Mouse (Mus musculus) macrophage (primary cell): ENCODE results near the gene Gse1. TPM values are rescaled to one million over a fixed set of nuclear protein-coding genes. Genes with fewer than 3 reads are reported as not detected.

Source experiments
- H3K27ac ChIP-seq: fragments of 350-480 bp; formaldehyde crosslinking; 2 replicates; pipeline ENCODE4 v1.9.0; 2021
- H3K36me3 ChIP-seq: fragments of 350-480 bp; formaldehyde crosslinking; 2 replicates; pipeline ENCODE4 v1.9.0; 2021; ENCODE audit errors: inconsistent target
- H3K4me3 ChIP-seq: fragments of 350-480 bp; formaldehyde crosslinking; 2 replicates; pipeline ENCODE4 v1.9.0; 2021; ENCODE audit errors: inconsistent target
- H3K79me2 ChIP-seq: fragments of 350-480 bp; formaldehyde crosslinking; 2 replicates; pipeline ENCODE4 v1.9.0; 2021; ENCODE audit errors: inconsistent target
- whole genome bisulfite sequencing: methylation state at CpG from one replicate; pipeline ENCODE4 v1.1.7; 2026; ENCODE audit warnings: inconsistent platforms; ENCODE audit not compliant: missing documents; 5-methylcytosine and 5-hydroxymethylcytosine counted together
- polyA plus RNA-seq: library from polyadenylated mRNA; stranded (reverse); fragments of 250-400 nt; gene quantifications from 3 replicates; pipeline ENCODE4 v1.2.4, GENCODE M21; 2018; ENCODE audit warnings: inconsistent platforms

Gse1 gene
- polyA plus RNA-seq, 1 experiment from 2014 or later = 10.8 TPM

DNA sequence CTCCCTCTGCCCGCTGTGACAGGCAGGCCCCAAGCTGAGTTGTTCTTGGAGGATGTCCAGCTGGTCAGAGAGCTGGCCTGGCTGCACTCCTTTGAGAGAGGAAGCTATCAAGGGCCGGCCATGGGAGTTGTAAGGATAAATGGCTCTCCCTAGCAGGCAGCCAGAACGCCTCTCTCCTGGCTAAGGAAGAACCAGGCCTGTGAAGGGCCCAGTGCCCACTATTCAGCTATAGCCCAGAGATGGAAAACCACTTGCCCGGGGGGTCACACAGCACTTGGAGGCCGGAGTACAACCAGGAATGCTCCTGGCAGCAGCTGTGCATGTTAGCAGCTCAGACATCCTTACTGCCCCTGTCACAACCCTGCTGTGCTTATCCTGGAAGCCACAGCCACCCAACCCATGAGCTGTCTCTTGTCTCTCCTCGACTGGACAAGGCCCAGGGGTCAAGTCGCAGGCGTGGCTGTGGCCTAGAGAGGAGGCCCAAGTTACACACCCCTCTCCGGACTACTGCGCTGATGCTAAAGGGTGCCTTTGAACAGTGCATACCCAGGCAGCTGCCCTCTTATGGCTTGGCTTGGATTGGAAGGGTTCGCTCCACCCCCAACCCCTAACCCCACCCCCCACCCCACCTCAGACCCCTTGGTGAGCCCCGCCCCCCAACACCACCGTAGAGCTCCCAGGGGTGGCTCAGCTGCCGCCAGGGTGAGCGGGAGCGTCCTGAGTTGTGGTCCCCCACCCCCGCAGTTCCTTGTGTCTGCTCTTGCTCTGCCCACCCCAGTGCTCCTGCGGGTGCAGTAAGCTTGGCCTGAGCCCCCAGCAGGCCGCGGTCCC is 276.2 kb downstream of the Gse1 start:
- H3K4me3 ChIP-seq = no peak overlapping the region
- H3K79me2 ChIP-seq = peaks cover 42% of the 10 kb centered on the region; the same call in 1 of the 2 replicates
- no peak overlapping the region for H3K27ac ChIP-seq
- 61% methylated on average over 15 of the region's 20 CpGs for WGBS
- no peaks in the 10 kb centered on the region for H3K36me3 ChIP-seq

DNA sequence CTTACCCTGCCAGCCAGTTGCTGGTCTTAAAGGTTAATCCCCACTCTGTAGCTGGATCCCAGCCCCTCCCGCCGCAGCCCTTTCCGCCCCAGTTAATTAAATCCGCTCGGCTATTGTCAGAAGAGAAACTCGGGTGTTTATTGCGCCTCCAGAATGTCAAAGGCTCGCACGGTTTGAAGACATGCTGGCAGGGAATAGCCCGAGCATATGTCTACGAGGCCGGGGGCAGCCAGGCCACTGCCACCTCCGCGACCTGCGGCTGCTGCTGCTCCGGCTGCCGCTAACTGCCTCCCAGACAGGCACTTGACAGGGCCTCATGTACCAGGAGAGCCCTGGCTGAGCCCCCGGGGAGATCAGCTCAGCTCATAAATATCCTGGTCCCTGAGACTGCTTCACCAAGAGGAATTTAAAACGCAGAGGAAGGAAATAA is 276.8 kb downstream of the Gse1 start:
- no peaks in the 10 kb centered on the region for H3K36me3 ChIP-seq
- WGBS = 58% methylated on average over 19 of the region's 19 CpGs
- no peak overlapping the region for H3K27ac ChIP-seq
- H3K4me3 ChIP-seq = no peak overlapping the region
- peaks cover 36% of the 10 kb centered on the region; the same call in 1 of the 2 replicates for H3K79me2 ChIP-seq

DNA sequence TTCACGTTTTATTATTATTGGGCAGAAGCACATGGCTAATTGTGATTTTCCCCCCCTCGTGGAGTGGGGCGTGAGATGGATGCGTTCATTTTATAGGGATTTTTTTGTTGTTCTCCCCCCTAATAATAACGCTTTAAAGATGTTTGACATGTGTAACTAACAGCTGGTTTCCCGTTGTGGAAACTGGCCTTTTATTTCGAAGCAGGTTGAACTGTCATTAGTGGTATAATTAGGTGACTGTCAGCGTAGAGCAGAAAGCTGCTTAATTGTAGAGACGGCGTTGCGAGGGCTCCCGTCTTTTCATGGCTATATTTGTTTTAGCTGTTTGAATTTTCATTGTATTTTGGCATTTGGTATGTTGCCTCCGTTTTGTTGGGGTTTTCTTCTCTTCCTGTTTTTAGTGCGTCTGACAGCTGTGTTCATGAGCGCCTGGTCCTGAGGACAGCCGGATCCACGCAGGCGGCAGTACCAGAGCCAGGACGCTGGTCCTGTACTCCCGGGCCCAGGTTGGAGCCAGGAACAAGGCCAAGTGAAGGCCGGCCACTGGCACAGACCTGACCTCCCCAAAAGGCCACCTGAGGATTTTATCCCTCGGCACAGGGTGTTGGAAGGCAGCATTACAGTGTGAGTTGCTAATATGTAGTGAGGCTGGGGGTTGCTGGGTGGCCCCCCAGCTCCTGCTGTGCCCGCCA is 277.5 kb downstream of the Gse1 start:
- H3K27ac ChIP-seq = no peak overlapping the region
- H3K36me3 ChIP-seq = no peaks in the 10 kb centered on the region
- peaks cover 29% of the 10 kb centered on the region; the same call in 1 of the 2 replicates for H3K79me2 ChIP-seq
- 36% methylated on average over 19 of the region's 23 CpGs for WGBS
- no peak overlapping the region for H3K4me3 ChIP-seq

DNA sequence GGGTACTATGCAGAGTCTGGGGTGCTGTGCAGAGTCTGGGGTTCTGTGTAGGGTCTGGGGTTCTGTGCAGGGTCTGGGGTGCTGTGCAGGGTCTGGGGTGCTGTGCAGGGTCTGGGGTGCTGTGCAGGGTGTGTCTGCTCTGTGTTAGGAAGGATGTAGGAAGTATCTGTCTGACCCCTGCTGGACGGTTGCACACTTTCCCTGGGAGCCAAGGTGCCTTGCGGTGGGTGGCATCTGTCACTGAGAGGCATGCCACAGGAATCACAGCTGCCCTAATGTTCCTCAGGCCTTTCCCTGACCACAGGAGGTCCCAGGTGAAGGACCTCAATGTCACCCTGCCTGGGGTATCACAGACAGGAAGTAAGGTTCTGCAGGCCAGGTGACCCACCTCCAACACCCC is 278.3 kb downstream of the Gse1 start:
- no peak overlapping the region for H3K4me3 ChIP-seq
- WGBS = 57% methylated on average over 2 of the region's 2 CpGs
- no peak overlapping the region for H3K27ac ChIP-seq
- H3K36me3 ChIP-seq = no peaks in the 10 kb centered on the region
- peaks cover 21% of the 10 kb centered on the region; the same call in 1 of the 2 replicates for H3K79me2 ChIP-seq

DNA sequence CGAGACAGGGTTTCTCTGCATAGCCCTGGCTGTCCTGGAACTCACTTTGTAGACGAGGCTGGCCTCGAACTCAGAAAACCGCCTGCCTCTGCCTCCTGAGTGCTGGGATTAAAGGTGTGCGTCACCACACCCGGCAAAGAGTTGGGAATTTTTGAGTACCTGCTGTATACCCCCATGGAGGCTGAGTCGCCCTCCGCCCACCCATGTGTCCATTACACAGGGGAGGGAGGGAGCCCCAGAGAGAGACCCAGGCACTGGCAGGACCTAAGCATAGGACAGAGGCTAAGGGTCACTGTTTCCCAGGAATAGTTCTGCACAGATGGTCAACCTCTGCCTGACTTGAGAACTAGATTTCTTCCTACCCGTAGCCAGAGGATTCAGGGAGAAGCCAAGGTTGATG is 279.0 kb downstream of the Gse1 start:
- no peak overlapping the region for H3K27ac ChIP-seq
- H3K36me3 ChIP-seq = no peaks in the 10 kb centered on the region
- H3K79me2 ChIP-seq = peaks cover 20% of the 10 kb centered on the region; the same call in 1 of the 2 replicates

DNA sequence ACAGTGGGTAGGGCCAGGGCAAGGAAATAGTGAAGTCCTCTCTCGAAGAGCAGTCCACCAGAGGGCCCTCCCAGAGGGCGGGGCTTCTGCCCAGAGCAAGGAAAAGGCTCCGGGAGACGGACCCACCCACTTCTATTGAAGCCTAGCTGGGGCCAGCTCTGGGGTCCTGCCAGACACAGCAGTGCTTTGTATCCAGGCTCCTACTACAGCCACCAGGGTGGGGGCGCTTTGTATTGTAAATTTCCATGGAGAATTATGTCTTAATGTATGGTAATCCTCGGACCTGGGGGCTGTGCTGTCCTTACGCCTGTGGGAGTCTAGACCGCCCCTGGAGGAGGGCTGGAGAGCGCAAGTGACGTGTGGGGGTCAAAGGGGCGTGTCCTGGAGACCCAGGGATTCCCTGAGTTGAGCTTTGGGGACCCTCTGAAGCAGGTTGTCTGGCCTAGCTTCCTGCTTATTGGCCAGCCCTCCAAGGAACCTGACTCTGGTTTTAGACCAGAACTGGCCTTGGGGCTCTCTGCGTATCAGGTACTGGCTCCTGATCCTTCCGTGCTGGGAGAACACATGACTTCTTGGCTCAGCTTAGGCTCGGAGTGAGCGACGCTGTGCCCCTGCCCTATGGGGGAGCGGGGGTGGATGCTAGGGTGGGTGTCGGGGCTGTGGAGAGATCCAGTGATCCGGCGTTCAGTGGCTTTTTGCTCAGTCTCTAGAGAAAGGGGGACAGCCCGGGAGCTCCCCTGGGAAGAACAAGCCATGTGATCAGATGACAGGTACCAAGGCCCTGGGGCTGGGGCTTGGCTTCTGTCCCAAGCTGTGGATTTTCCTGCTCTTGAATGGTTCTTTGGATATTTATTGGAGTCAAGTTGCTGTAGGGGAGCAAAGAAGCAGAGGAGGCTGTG is 281.1 kb downstream of the Gse1 start:
- H3K79me2 ChIP-seq = peaks cover 8% of the 10 kb centered on the region; the same call in 1 of the 2 replicates
- no peak overlapping the region for H3K4me3 ChIP-seq
- H3K36me3 ChIP-seq = no peaks in the 10 kb centered on the region
- WGBS = 59% methylated on average over 21 of the region's 21 CpGs
- no peak overlapping the region for H3K27ac ChIP-seq

More for the DNA sequence above, 279.0 kb downstream of the Gse1 start:
- WGBS = 95% methylated on average over 9 of the region's 9 CpGs
- H3K4me3 ChIP-seq = no peak overlapping the region

DNA sequence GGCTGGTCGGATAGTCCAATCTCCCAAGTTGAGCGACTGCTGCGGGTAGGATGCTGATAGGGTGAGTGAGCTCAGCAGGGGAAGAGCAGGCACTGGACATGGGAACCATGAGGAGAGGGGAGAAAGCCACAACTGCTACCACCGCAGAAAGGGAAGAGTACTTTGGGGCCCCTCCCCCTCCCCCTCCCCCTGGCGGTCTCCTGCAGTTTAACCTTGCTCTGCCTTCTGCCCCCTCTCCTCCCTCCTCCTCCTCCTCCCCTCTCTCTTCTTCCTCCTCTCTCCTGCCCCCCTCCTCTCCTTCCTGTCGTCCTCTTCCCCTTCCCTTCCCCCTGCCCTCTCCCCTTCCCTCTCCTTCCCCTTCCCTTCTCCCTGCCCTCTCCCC is 281.8 kb downstream of the Gse1 start:
- Histone ChIP-seq H3K27ac (no peak overlapping the region), H3K36me3 (no peaks in the 10 kb centered on the region), H3K4me3 (no peak overlapping the region), H3K79me2 (peaks cover 8% of the 10 kb centered on the region; the same call in 1 of the 2 replicates)
- 9% methylated on average over 3 of the region's 6 CpGs for WGBS

DNA sequence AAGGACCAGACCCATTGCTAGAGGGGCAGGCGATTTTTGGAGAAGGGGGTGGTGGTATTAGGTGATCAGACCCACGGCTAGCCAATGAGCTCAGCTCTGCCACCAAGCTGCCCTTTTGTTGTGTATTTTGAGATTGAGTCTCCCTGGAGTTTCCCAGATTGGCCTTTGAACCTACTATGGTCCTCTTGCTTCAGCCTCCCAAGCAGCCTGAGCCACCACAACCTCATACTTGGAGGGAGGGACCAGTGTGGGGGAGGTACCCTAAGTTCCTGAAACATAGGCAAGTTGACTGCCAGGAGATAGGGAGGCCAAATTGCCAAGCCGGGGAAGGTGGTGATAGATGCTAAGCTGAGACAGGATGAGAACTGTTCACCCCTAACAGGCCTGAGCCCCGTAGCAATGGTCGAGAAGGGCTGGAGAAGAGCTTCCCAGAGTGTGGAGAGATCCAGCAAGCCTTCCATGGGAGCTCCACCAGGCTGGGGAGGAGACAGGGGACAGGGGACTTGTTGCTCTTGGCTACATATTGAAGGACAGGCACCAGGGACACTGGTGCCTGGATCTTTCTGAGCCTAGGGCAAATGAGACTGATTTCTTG is 282.7 kb downstream of the Gse1 start:
- H3K36me3 ChIP-seq = no peaks in the 10 kb centered on the region
- no peak overlapping the region for H3K27ac ChIP-seq
- WGBS = 58% methylated on average over 5 of the region's 5 CpGs
- no peak overlapping the region for H3K4me3 ChIP-seq
- peaks cover 8% of the 10 kb centered on the region; the same call in 1 of the 2 replicates for H3K79me2 ChIP-seq

DNA sequence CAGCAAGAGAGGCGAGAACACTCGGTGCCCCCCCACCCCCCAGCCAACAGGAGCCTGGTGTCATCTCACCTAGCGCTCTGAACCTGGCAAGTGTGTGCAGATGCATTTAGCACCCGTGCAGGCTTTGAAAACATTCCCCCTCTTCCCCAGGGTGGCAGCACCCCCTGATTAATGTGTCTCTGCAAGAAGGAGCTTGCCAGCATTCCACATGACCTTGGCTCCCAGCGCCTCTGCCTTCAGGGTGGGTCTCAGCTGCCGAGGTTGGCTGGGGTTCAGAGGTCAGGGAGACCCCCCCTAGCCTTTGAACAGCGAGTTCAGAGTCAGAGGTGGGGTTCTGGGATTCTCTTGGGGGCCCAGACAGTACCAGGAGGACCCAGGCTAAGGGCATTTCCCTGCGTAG is 283.5 kb downstream of the Gse1 start:
- Histone ChIP-seq H3K36me3 (no peaks in the 10 kb centered on the region), H3K79me2 (peaks cover 8% of the 10 kb centered on the region; the same call in 1 of the 2 replicates), H3K27ac (no peak overlapping the region), H3K4me3 (no peak overlapping the region)
- WGBS = 91% methylated on average over 8 of the region's 8 CpGs

DNA sequence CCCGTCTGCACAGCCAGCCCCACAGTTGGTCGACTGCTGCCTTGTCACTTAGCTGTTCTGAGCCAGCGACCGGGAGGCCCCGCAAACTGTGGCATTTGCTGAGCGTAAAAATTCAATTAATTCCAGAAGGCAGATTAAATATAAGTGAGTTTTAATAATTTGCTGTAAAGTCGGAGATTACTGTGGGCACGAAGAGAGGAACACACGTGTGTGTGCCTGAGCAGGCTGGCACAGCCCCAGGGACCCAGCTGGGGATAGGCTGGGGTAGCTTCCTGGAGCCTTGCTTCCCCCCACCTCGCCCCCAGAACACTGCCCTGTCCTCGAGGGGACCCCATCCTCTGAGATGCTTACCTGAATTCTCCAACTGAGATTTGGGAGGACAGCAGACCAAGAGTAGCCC is 284.1 kb downstream of the Gse1 start:
- H3K4me3 ChIP-seq = no peak overlapping the region
- WGBS = 74% methylated on average over 11 of the region's 11 CpGs
- no peak overlapping the region for H3K27ac ChIP-seq
- H3K79me2 ChIP-seq = peaks cover 7% of the 10 kb centered on the region; the same call in 1 of the 2 replicates
- no peaks in the 10 kb centered on the region for H3K36me3 ChIP-seq

DNA sequence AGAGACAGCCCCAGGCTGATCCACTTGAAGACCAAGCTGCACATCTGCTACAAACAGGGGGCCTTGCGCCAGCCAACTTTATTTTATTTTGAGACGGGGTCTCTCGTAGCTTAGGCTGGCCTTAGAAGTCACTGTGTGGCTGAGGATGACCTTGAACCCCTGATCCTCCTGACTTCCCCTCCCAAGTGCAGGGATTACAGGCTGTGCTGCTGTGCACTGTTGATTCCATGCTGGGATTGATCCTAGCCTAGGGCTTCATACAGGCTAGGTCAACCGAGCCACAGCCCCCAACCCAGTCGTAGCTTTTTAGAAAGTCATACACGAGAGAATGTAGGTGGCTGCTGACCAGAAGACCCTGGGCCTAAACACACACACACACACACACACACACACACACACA is 284.9 kb downstream of the Gse1 start:
- Histone ChIP-seq H3K4me3 (no peak overlapping the region), H3K27ac (no peak overlapping the region), H3K79me2 (no peaks in the 10 kb centered on the region; the same call in 1 of the 2 replicates), H3K36me3 (no peaks in the 10 kb centered on the region)
- WGBS = 94% methylated on average over 6 of the region's 6 CpGs

DNA sequence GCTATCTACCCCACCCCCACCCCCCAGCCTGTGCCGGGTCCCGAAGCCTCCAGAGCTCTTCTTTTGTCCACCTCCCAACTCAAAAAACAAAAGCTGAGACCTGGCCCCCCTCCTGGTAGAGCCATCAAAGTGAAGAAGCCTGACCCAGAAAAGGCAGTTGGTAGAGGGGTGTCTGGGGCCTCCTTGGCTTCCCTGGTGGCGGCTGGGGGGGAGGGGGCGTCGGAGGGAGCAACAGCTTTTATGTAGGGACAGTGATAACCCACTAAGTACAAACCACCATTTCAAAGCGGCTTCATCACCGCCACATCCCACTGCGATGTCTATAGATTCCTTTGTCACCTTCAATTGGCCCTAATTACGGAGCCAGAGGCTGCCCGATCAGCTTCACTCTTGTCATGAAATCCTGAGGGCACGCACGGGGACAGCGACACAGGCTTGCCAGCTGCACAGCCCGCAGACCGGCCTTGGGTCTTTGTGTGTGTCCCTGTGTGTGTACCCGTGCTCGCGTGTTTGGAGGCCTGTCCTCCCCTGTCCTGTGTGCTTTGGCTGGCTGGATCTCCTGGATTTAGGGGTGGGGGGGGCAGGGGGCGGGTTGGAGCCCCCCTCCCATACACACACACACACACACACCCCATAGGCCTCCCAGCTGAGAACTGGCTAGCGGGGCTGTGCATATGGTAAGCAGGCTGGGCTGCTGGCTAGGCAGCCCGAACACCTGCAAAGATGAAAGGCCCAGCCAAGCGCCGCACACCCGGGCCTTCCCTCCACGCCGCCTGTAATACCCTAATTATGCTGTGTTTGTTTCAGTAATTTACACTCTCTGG is 285.6 kb downstream of the Gse1 start:
- H3K27ac ChIP-seq = no peak overlapping the region
- no peaks in the 10 kb centered on the region; the same call in 1 of the 2 replicates for H3K79me2 ChIP-seq
- H3K4me3 ChIP-seq = no peak overlapping the region
- H3K36me3 ChIP-seq = no peaks in the 10 kb centered on the region
- 96% methylated on average over 23 of the region's 26 CpGs for WGBS

DNA sequence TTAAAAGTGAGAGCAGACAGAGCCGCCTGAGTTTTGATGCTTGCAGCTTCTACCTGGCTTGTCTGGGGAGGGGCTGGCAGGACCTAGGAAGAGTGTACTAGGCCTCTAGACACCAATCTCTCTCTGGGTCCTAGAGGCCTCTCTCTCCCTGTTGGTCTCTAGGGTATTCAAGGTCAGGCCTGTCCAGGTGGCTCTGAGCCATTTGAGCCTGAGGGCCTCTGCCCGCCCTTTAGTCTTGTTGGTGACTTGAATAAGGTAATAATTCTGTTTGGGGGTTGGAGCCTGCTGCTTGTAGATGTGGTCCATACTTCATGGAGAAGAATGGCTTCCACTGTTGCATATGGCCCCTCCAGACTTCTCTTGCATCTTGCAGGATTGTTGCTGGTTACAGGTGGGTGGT is 287.0 kb downstream of the Gse1 start:
- no peaks in the 10 kb centered on the region for H3K36me3 ChIP-seq
- H3K79me2 ChIP-seq = no peaks in the 10 kb centered on the region; the same call in 1 of the 2 replicates
- H3K4me3 ChIP-seq = no peak overlapping the region
- 90% methylated on average over 2 of the region's 2 CpGs for WGBS
- no peak overlapping the region for H3K27ac ChIP-seq
